Mouse (Mus musculus) intestine, embryonic 15.5 days (tissue): Measurements from ENCODE around the gene Pced1b. TPM values are rescaled to one million over a fixed set of nuclear protein-coding genes. Genes with fewer than 3 reads are reported as not detected.

Experiments
- ATAC-seq: fragments of 200-750 bp; cut with Nextera tagmentation; 2 replicates; pipeline ENCODE4 v1.8.0; 2017; ENCODE audit warnings: moderate TSS enrichment, moderate library complexity
- H3K27ac ChIP-seq: fragments of 300-500 bp; sonication (generic); 2 replicates; pipeline ENCODE4 v1.5.1; 2015; ENCODE audit warnings: mild to moderate bottlenecking, inconsistent platforms
- H3K27me3 ChIP-seq: fragments of 300-500 bp; sonication (generic); replicated peaks from 2 replicates; pipeline ENCODE4 v1.6.1; 2015; ENCODE audit warnings: inconsistent platforms
- H3K36me3 ChIP-seq: fragments of 300-500 bp; sonication (generic); 2 replicates; pipeline ENCODE4 v1.6.1; 2015; ENCODE audit warnings: inconsistent platforms
- H3K4me1 ChIP-seq: fragments of 300-500 bp; sonication (generic); replicated peaks from 2 replicates; pipeline ENCODE4 v1.6.1; 2015; ENCODE audit warnings: inconsistent platforms
- H3K4me2 ChIP-seq: fragments of 300-500 bp; sonication (generic); replicated peaks from 2 replicates; pipeline ENCODE4 v1.6.1; 2015; ENCODE audit warnings: mild to moderate bottlenecking, inconsistent platforms
- H3K4me3 ChIP-seq: fragments of 300-500 bp; sonication (generic); replicated peaks from 2 replicates; pipeline ENCODE4 v1.5.1; 2015; ENCODE audit warnings: inconsistent platforms
- H3K9ac ChIP-seq: fragments of 300-500 bp; sonication (generic); 2 replicates; pipeline ENCODE4 v1.6.1; 2015; ENCODE audit warnings: inconsistent platforms
- H3K9me3 ChIP-seq: fragments of 300-500 bp; sonication (generic); 2 replicates; pipeline ENCODE4 v1.6.1; 2016; ENCODE audit warnings: inconsistent platforms
- WGBS: fragments of 180-500 bp; shearing (Covaris S2); methylation state at CpG from one replicate; pipeline ENCODE4 v1.1.7; 2015; 5-methylcytosine and 5-hydroxymethylcytosine counted together
- polyA plus RNA-seq: library from polyadenylated mRNA; unstranded; fragments of >200 nt; fragmentation: Nextera tagmentation; extraction: Ambion mirVana; gene quantifications from 2 replicates; pipeline ENCODE4 v1.2.1, GENCODE M21; 2015

Pced1b gene
- polyA plus RNA-seq, 1 experiment from 2014 or later, result 4.0 TPM

DNA sequence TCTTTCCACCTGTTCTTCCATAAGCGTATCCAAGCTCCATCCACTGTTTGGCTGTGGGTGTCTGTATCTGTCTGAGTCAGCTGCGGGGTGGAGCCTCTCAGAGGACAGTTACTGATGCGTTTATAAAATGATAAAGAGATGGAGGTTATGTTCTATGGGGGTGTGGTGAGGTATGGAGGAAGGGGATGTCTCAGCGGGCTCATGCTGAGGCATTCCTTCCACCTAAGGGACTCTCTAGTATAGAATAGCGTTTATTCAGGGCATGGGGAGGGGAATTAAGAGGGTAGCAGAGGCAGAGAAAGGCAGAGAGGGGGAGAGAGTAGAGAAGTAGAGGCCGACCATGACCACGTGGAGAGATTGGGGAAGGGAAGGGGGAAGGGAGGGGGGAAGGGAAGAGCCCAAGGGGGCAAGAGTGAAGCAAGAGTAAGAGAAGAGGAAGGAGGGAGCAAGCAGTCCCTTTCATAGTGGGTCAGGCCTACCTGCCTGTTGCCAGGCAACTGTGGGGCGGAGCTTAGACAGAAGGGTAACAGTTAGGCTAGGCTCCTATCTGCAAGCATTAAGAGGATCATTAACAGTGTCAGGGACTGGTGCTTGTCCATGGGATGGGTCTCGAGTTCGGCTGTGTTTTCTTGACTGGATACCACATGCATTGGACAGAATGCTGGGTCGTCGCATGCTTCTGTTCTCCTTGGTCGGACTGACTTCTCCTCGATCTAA, 90.9 kb downstream of the Pced1b start:
- no peaks in the 10 kb centered on the region for H3K4me1 ChIP-seq
- H3K4me2 ChIP-seq, result peak overlapping the region; percentile 55
- H3K27ac ChIP-seq, result no peak overlapping the region
- ATAC-seq, result peak; percentile 74
- no peaks in the 10 kb centered on the region for H3K36me3 ChIP-seq
- H3K9me3 ChIP-seq, result no peaks in the 10 kb centered on the region
- 0 out of 2 replicates have a peak overlapping the region, but pooled peaks have one; percentile 4 for H3K4me3 ChIP-seq
- no peaks in the 10 kb centered on the region for H3K27me3 ChIP-seq
- WGBS, result 36% methylated on average over 14 of the region's 14 CpGs
- H3K9ac ChIP-seq, result no peak overlapping the region

DNA sequence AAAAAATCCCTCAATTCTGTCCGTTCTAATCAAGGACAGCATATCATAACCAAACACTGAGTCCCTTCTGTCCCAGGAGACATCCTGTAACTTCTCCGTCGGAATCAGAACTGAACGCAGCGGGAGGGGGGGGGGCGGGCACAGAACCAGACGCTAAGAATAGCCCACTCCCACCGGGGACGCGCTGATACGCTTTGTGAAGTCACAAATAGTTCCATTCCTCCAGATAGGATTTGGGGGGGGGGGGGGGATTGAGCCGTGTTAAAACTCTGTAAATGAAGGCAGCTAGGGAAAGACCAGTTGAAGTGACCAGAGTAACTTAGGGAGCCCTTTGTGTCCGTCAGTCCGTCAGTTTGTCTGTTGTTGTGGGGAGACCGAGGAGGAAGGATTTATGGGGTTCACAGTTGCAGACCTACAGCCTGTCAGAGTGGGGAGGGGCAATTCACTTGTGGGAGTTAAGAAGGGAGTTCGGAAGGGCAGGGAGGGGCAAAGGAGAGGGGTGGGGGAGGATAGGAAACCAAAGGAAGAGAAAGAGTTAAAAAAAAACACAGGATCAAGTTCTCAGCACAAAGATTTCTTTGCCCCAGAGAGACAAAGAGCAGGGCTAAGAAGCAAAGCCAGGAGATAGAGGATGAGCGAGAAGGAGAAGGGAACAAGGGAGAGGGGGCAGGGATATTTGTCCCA, 91.6 kb downstream of the Pced1b start:
- peak overlapping the region; percentile 4; the same call in 1 of the 2 replicates for H3K4me3 ChIP-seq

DNA sequence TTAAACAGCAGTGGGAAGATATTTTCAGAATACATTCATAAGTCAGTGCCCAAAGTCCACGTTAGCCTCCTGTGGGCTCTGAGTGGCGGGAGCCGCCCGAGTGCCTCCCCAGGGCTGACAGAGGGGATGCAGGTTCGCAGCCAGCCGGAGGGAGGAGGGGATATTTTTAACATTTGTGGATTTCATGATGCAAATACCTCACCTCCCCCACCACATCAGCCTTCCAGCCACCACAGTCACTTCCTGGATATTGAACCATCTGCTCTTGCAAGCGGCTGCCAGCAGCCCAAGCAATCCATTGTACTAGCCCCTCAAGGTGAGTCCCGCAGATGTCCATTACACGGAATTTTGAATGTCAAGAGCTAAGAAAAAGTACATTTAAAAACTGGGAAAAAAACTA, 95.4 kb downstream of the Pced1b start:
- WGBS, result 81% methylated on average over 9 of the region's 9 CpGs
- ATAC-seq, result no peak
- Histone ChIP-seq H3K9ac (no peak overlapping the region), H3K4me3 (no peak overlapping the region), H3K36me3 (no peaks in the 10 kb centered on the region), H3K4me1 (no peaks in the 10 kb centered on the region), H3K27ac (no peak overlapping the region), H3K9me3 (no peaks in the 10 kb centered on the region), H3K27me3 (no peaks in the 10 kb centered on the region), H3K4me2 (no peak overlapping the region)

More for the DNA sequence above, 91.6 kb downstream of the Pced1b start:
- 12% methylated on average over 17 of the region's 17 CpGs for WGBS
- Histone ChIP-seq H3K4me1 (no peaks in the 10 kb centered on the region), H3K4me2 (peak overlapping the region; percentile 55), H3K27me3 (no peaks in the 10 kb centered on the region), H3K36me3 (no peaks in the 10 kb centered on the region), H3K27ac (no peak overlapping the region), H3K9ac (no peak overlapping the region), H3K9me3 (no peaks in the 10 kb centered on the region)
- no peak for ATAC-seq

DNA sequence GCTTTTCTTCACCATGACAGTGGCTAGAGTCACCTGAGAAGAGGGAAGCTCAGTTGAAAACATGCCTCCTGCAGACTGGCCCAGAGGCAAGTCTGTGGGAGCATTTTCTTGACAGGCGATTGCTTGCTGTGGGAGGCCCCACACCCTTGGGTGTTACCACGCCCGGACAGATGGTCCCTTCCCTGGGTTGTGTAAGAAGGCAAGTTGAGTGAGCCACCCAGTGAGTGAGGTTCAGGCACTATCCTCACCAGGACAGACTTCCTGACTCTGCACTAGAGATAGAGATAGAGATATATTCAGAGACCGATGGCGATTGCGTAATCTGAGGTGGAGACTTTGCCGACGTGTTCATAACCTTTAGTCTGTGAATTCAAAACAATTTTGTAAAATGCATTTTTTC, 96.0 kb downstream of the Pced1b start:
- H3K4me3 ChIP-seq, result no peak overlapping the region
- H3K4me1 ChIP-seq, result no peaks in the 10 kb centered on the region
- H3K27me3 ChIP-seq, result no peaks in the 10 kb centered on the region
- no peak overlapping the region for H3K4me2 ChIP-seq
- 66% methylated on average over 8 of the region's 8 CpGs for WGBS
- ATAC-seq, result peak; percentile 85
- no peaks in the 10 kb centered on the region for H3K36me3 ChIP-seq
- H3K9me3 ChIP-seq, result no peaks in the 10 kb centered on the region
- no peak overlapping the region for H3K27ac ChIP-seq
- no peak overlapping the region for H3K9ac ChIP-seq

DNA sequence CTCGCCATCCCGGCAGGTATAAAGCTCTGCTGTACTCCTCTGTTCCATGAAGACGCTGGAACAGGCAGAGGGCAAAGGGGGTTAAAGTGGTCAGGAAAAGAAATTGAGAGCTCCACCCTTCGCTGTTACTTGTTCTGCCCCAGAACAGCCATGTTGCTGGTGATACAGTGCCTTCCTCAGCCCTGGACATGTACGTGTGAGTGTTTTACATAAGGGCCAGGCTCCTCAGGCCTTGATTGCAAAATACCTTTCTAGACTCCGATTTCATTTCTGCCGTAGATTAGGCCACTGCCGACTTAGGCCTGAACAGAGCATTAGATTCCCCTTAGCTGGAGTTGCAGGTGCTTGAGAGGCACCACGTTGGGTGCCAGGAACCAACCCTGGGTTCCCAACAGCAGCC, 97.0 kb downstream of the Pced1b start:
- Histone ChIP-seq H3K27me3 (no peaks in the 10 kb centered on the region), H3K4me2 (no peak overlapping the region), H3K4me3 (no peak overlapping the region), H3K4me1 (0 out of 2 replicates have a peak, but pooled peaks cover 4% of the 10 kb centered on the region), H3K9me3 (no peaks in the 10 kb centered on the region), H3K36me3 (no peaks in the 10 kb centered on the region), H3K9ac (no peak overlapping the region), H3K27ac (no peak overlapping the region)
- ATAC-seq, result no peak
- 87% methylated on average over 9 of the region's 9 CpGs for WGBS

DNA sequence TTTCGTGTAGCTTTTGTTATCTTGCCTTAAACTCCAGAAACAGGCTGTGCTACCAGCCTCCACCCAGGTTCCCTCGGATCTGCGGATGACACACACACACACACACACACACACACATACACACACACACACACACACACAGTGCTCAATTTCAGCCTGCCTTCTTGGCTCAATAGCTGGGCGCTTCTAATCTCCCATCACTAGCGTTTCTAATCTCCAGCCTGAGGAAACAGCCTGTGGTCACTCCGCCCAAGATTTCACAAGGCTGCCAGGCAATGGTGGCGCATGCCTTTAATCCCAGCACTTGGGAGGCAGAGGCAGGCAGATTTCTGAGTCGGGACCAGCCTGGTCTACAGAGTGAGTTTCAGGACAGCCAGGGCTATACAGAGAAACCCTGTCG, 98.2 kb downstream of the Pced1b start:
- Histone ChIP-seq H3K27ac (no peak overlapping the region), H3K9me3 (no peaks in the 10 kb centered on the region), H3K9ac (no peak overlapping the region), H3K4me2 (no peak overlapping the region), H3K36me3 (no peaks in the 10 kb centered on the region), H3K4me1 (0 out of 2 replicates have a peak, but pooled peaks cover 4% of the 10 kb centered on the region), H3K27me3 (no peaks in the 10 kb centered on the region), H3K4me3 (no peak overlapping the region)
- WGBS, result 91% methylated on average over 9 of the region's 9 CpGs
- ATAC-seq, result no peak

DNA sequence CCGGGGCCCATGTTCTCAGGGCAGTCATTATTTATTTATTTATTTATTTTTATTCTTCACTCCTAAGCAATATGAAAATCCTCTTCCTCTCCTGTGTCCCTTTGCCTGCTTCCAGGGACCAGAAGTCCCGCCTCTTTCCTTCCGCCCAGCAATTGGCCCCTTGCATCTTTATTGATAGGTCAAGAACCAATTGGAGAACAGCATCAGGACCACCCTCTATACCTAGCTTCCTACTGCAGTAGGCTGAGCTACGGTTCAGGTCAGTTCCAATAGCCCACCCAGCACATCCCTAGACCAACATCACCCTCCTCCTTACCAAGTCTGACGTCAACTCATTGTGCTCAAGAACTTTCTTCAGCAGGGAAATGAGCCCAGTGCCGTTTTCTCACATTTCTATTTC, 99.0 kb downstream of the Pced1b start:
- Histone ChIP-seq H3K36me3 (no peaks in the 10 kb centered on the region), H3K27me3 (no peaks in the 10 kb centered on the region), H3K9me3 (no peaks in the 10 kb centered on the region), H3K27ac (no peak overlapping the region), H3K9ac (no peak overlapping the region), H3K4me2 (no peak overlapping the region), H3K4me1 (peaks cover 10% of the 10 kb centered on the region; the same call in 1 of the 2 replicates), H3K4me3 (no peak overlapping the region)
- WGBS, result 81% methylated on average over 6 of the region's 6 CpGs
- no peak for ATAC-seq

DNA sequence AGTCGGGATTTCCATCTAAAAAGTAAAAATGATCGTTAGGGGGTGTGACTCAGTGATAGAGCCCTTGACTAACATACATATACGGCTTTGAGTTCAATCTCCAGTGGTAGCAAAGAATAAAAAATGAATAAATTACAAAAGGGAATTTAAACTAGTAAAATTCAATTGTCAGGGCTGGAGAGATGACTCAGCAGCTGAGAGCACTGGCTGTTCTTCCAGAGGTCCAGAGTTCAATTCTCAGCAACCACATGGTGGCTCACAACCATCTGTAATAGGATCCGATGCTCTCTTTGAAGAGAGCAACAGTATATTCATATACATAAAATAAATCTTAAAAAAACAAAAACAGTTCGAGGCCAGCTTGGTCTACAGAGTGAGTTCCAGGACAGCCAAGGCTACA, 99.5 kb downstream of the Pced1b start:
- no peak overlapping the region for H3K27ac ChIP-seq
- no peak overlapping the region for H3K9ac ChIP-seq
- H3K4me2 ChIP-seq, result no peak overlapping the region
- 82% methylated on average over 5 of the region's 5 CpGs for WGBS
- no peaks in the 10 kb centered on the region for H3K27me3 ChIP-seq
- ATAC-seq, result no peak
- H3K4me3 ChIP-seq, result no peak overlapping the region
- H3K9me3 ChIP-seq, result no peaks in the 10 kb centered on the region
- no peaks in the 10 kb centered on the region for H3K36me3 ChIP-seq
- H3K4me1 ChIP-seq, result peaks cover 12% of the 10 kb centered on the region; the same call in 1 of the 2 replicates

DNA sequence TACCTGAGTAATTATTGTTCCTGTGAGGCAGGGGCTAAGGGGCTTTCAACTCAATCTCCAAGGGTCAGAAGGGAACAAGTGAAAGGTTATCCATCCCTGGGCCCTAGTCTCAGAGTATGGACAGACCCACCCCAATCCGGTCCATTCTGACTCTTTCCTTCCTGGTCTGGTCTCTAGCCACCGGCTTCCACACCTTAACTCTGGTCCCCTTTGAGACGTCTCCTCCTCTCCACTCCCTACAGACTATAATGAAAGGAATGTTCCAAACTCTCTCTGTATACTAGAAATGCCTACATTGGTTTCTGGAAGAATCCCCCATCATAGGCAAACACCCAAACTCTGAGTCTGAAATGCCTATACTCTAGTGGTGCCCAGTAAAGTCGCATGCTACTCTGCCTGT, 100.0 kb downstream of the Pced1b start:
- no peak overlapping the region for H3K9ac ChIP-seq
- H3K4me2 ChIP-seq, result no peak overlapping the region
- no peaks in the 10 kb centered on the region for H3K9me3 ChIP-seq
- H3K36me3 ChIP-seq, result no peaks in the 10 kb centered on the region
- peaks cover 12% of the 10 kb centered on the region; the same call in 1 of the 2 replicates for H3K4me1 ChIP-seq
- ATAC-seq, result no peak
- no peak overlapping the region for H3K27ac ChIP-seq
- no peaks in the 10 kb centered on the region for H3K27me3 ChIP-seq
- no peak overlapping the region for H3K4me3 ChIP-seq
- 92% methylated on average over 4 of the region's 4 CpGs for WGBS

DNA sequence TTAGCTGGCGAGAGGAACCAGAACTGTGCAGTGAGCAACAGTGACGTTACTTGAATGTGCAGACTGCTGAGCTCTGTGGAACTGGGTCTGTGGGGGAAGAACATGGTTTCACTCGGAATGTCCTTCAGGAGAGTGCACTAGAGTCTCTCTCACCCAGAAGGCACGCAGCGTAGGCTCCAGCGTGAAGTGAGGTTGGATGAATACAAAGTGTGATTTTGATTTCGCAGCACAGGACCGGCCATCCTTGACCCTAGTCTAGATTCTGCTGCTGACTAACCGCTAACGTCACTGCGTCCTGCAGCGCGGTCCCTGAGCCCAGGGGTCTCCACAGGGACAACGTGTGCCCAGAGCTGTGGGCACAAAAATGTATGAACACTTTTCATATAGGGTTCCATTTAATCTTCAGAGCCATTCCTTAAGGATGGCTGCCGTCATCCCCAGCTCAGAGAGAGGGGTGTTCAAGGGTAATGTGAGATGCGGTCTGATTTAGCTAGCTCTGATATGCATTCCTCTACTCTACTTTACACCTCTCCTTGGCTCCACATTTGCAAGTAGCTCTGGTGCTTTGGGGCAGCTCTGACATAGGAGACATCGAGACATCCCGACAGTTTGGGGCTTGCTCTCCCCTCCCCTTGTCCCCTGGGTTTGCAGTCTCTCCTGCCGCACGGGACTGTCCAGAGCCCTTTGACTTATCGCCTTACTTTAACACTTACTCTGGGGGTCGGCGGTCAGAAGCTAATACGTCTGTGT, 101.8 kb downstream of the Pced1b start:
- Histone ChIP-seq H3K4me3 (no peak overlapping the region), H3K27me3 (no peaks in the 10 kb centered on the region), H3K9me3 (no peaks in the 10 kb centered on the region), H3K27ac (no peak overlapping the region), H3K9ac (no peak overlapping the region), H3K4me1 (peaks cover 12% of the 10 kb centered on the region; the same call in 1 of the 2 replicates), H3K4me2 (no peak overlapping the region), H3K36me3 (no peaks in the 10 kb centered on the region)
- whole genome bisulfite sequencing, result 71% methylated on average over 24 of the region's 24 CpGs
- no peak for ATAC-seq

DNA sequence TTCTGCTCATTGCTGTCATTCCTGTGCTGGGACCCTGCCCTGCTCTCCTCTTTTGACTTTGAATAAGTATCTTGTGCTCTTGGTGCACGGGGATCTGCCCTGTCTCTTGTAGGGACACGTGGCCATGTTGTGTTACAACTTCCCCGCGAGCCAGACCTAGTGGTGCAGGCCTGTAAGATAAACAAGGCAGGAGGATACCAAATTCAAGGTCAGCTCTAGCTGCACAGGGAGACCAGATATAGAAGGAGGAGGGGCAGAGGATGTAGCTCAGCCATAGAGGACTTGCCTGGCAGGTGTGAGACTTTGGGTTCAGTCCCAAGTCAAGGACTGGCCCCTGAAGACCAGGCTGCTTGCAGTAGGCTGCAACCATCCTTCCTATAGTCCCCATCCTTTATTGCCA, 103.6 kb downstream of the Pced1b start:
- Histone ChIP-seq H3K4me3 (no peak overlapping the region), H3K9me3 (no peaks in the 10 kb centered on the region), H3K9ac (no peak overlapping the region), H3K27ac (0 out of 2 replicates have a peak overlapping the region, but pooled peaks have one; percentile 54), H3K4me2 (no peak overlapping the region), H3K36me3 (no peaks in the 10 kb centered on the region), H3K27me3 (no peaks in the 10 kb centered on the region), H3K4me1 (peaks cover 12% of the 10 kb centered on the region; the same call in 1 of the 2 replicates)
- WGBS, result 32% methylated on average over 4 of the region's 4 CpGs
- ATAC-seq, result peak; percentile 28; the same call in 1 of the 2 replicates

DNA sequence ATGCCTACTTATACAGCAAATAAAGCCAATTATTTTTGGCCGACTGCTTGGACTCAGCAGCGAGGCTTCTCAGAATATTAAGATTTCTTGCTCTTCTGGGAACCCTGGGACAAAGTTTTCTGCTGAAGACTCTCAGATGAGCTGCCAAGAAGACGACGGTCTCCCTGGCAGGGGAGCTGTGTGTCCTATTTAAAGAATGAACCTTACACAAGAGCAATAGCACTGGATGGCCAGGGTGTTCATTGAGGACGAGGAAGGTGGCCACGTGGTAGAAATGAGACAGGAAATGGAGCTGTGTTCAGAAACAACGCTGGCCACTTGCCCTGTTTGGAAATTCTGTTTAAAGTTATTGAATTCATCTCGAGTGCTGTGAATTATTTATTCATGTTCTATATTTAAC, 104.1 kb downstream of the Pced1b start:
- no peak overlapping the region for H3K4me2 ChIP-seq
- H3K4me1 ChIP-seq, result peaks cover 12% of the 10 kb centered on the region; the same call in 1 of the 2 replicates
- no peak overlapping the region for H3K9ac ChIP-seq
- no peaks in the 10 kb centered on the region for H3K36me3 ChIP-seq
- H3K27me3 ChIP-seq, result no peaks in the 10 kb centered on the region
- WGBS, result 38% methylated on average over 8 of the region's 8 CpGs
- H3K9me3 ChIP-seq, result no peaks in the 10 kb centered on the region
- no peak for ATAC-seq
- no peak overlapping the region for H3K4me3 ChIP-seq
- peak overlapping the region; percentile 54; the same call in 1 of the 2 replicates for H3K27ac ChIP-seq
